Mouse (Mus musculus): ENCODE measurements around the gene Nfatc3. TPM values are rescaled to one million over a fixed set of nuclear protein-coding genes. Genes with fewer than 3 reads are reported as not detected.

The Nfatc3 gene
- polyA plus RNA-seq, 1 experiment from 2014 or later = 3.8 TPM

- H3K9me3 ChIP-seq (replicated peaks) = no peaks in the 10 kb centered on the region
- H3K4me1 ChIP-seq (replicated peaks) = peaks cover 43% of the 10 kb centered on the region
- ATAC-seq (ENCODE audit: low read depth) = no peak
- no peak overlapping the region for H3K4me3 ChIP-seq (replicated peaks)
- H3K27me3 ChIP-seq = 0 out of 2 replicates have a peak, but pooled peaks cover 3% of the 10 kb centered on the region
- peak overlapping the region; percentile 54 for H3K27ac ChIP-seq
- DNase-seq = no peak
- H3K9ac ChIP-seq = no peak overlapping the region
- WGBS (ENCODE audit: insufficient replicate concordance) = 79% methylated on average over 6 of the region's 6 CpGs
- peak overlapping the region; percentile 14; the same call in 1 of the 2 replicates for H3K4me2 ChIP-seq
- no peaks in the 10 kb centered on the region for H3K36me3 ChIP-seq
Observed at GRCm38 (mm10) chr8:106149025-106149424, 90.4 kb downstream of the Nfatc3 start.

GRCm38 (mm10) chr8:106149801-106150652 is 91.4 kb downstream of the Nfatc3 start, which contains the start of gene Pla2g15:
Gene Pla2g15, plus strand, starts transcription at chr8:106150399.
- H3K36me3 ChIP-seq = peaks cover 7% of the 10 kb centered on the region
- H3K4me2 ChIP-seq = peak within 1 kb of the TSS; percentile 87
- peak within 1 kb of the TSS; percentile 75 for H3K9ac ChIP-seq
- ATAC-seq (ENCODE audit: low read depth) (peak; percentile 96), DNase-seq (peak; percentile 93)
- under 1% methylated on average over 38 of the region's 38 CpGs for WGBS (ENCODE audit: insufficient replicate concordance)
- peak within 1 kb of the TSS; percentile 74 for H3K4me3 ChIP-seq (replicated peaks)
- 0 out of 2 replicates have a peak, but pooled peaks cover 3% of the 10 kb centered on the region for H3K27me3 ChIP-seq
- H3K9me3 ChIP-seq (replicated peaks) = no peaks in the 10 kb centered on the region
- peaks cover 43% of the 10 kb centered on the region for H3K4me1 ChIP-seq (replicated peaks)
- H3K27ac ChIP-seq = peak within 1 kb of the TSS; percentile 62

DNA sequence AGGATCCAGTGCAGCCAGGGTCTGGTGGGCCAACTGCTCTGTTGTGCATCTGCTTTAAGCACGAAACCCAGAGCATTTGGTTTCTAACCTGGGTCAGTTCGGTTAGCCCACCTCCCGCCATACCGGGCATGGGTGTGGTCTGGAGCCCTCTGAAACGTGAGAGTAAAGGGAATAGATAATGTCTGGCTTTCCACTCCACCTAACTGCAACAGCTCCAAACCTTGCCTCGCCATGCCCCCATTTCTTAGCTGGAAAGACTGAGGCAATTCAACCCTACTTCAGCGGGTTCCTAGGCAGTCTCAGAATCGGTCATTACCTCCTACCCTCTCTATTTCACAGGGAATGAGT is 92.0 kb downstream of the Nfatc3 start:
- H3K9ac ChIP-seq = peak overlapping the region; percentile 75
- H3K27ac ChIP-seq = peak overlapping the region; percentile 62
- peaks cover 43% of the 10 kb centered on the region for H3K4me1 ChIP-seq (replicated peaks)
- no peak for DNase-seq
- peaks cover 7% of the 10 kb centered on the region for H3K36me3 ChIP-seq
- 0 out of 2 replicates have a peak, but pooled peaks cover 3% of the 10 kb centered on the region for H3K27me3 ChIP-seq
- 9% methylated on average over 8 of the region's 8 CpGs for WGBS (ENCODE audit: insufficient replicate concordance)
- H3K4me2 ChIP-seq = peak overlapping the region; percentile 87
- peak overlapping the region; percentile 74 for H3K4me3 ChIP-seq (replicated peaks)
- ATAC-seq (ENCODE audit: low read depth) = peak; percentile 47
- no peaks in the 10 kb centered on the region for H3K9me3 ChIP-seq (replicated peaks)

DNA sequence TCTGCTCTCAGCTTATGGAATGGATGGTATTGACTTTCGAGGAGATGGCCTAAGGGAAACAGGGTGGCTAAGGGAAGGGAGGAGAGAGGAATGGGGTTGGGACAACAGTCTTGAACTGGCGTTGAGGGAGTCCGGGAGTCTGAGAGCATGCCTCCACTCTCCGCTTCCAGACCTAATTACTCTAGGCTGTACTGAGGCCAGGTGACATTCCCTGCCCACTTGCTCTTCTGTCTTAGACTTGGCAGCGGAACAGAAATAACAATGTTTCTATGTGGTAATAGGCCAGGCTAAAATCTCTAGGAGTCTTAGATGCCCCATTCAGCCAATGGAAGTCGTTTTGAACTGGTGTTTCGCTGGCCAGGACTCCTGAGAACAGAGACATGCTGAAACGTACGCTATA is 92.4 kb downstream of the Nfatc3 start:
- 63% methylated on average over 9 of the region's 9 CpGs for WGBS (ENCODE audit: insufficient replicate concordance)
- Histone ChIP-seq H3K36me3 (peaks cover 8% of the 10 kb centered on the region), H3K27me3 (0 out of 2 replicates have a peak, but pooled peaks cover 3% of the 10 kb centered on the region), H3K4me2 (peak overlapping the region; percentile 87), H3K9ac (peak overlapping the region; percentile 75), H3K4me1 (replicated peaks) (peaks cover 43% of the 10 kb centered on the region), H3K4me3 (replicated peaks) (peak overlapping the region; percentile 74), H3K27ac (no peak overlapping the region), H3K9me3 (replicated peaks) (no peaks in the 10 kb centered on the region)
- ATAC-seq (ENCODE audit: low read depth) (no peak), DNase-seq (no peak)

- DNase-seq = no peak
- H3K9me3 ChIP-seq (replicated peaks) = no peaks in the 10 kb centered on the region
- H3K4me2 ChIP-seq = peak overlapping the region; percentile 87; the same call in 1 of the 2 replicates
- H3K27ac ChIP-seq = 0 out of 2 replicates have a peak overlapping the region, but pooled peaks have one; percentile 6
- no peak for ATAC-seq (ENCODE audit: low read depth)
- no peaks in the 10 kb centered on the region for H3K27me3 ChIP-seq
- H3K36me3 ChIP-seq = peaks cover 10% of the 10 kb centered on the region
- no peak overlapping the region for H3K9ac ChIP-seq
- peaks cover 47% of the 10 kb centered on the region for H3K4me1 ChIP-seq (replicated peaks)
- no peak overlapping the region for H3K4me3 ChIP-seq (replicated peaks)
- 26% methylated on average over 4 of the region's 4 CpGs for WGBS (ENCODE audit: insufficient replicate concordance)
Observed at GRCm38 (mm10) chr8:106152876-106153275, 94.2 kb downstream of the Nfatc3 start.

DNA sequence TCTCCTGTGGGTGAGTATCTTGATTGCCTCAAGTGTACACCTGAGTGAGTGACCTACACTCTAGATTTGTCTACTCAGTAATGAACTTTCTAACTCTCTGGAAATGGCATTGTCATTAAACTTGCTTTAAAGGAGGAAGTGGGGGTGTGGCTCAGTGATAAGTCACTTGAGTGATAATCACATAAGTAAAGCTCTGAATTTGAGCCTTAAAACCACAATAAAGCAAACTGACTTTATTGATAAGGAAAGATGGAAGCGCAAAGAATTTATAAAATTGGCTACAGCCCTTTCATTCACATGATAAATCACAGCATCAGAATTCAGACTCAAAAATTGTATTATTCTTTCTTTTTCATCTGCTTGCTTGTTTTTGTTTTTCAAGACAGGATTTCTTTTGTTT is 98.8 kb downstream of the Nfatc3 start:
- ATAC-seq (ENCODE audit: low read depth) = no peak
- peaks cover 37% of the 10 kb centered on the region for H3K36me3 ChIP-seq
- 11% methylated on average over 1 of the region's 1 CpGs for WGBS (ENCODE audit: insufficient replicate concordance)

DNA sequence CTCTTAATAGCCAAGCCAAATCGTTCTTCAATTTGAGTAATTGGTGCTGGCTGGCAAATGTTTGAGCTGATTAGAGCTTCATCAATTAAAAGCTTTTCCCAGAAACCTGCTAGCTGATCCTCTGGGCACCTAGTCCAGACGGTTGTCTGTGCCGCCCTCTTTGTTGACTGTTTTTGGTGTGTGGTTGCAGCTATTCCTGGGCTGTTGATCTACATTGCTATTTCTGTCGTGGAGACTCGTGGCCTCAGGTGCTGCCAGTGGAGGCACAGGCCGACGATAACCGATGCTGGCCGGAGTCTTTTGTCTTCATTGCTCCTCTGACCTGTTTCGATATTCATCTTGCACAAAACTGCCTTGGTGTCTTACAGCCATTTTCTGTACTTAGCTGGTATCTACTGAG is 99.7 kb downstream of the Nfatc3 start:
- H3K9me3 ChIP-seq (replicated peaks) = no peaks in the 10 kb centered on the region
- peaks cover 47% of the 10 kb centered on the region for H3K36me3 ChIP-seq
- no peak overlapping the region for H3K9ac ChIP-seq
- H3K27ac ChIP-seq = no peak overlapping the region
- peaks cover 9% of the 10 kb centered on the region for H3K4me1 ChIP-seq (replicated peaks)
- DNase-seq (no peak), ATAC-seq (ENCODE audit: low read depth) (no peak)
- H3K4me3 ChIP-seq (replicated peaks) = no peak overlapping the region
- no peak overlapping the region for H3K4me2 ChIP-seq
- WGBS (ENCODE audit: insufficient replicate concordance) = 79% methylated on average over 10 of the region's 10 CpGs
- no peaks in the 10 kb centered on the region for H3K27me3 ChIP-seq

More for the DNA sequence above, 98.8 kb downstream of the Nfatc3 start:
- H3K27ac ChIP-seq = no peak overlapping the region; the same call in 1 of the 2 replicates
- no peaks in the 10 kb centered on the region for H3K9me3 ChIP-seq (replicated peaks)
- H3K27me3 ChIP-seq = no peaks in the 10 kb centered on the region
- DNase-seq = no peak
- H3K4me2 ChIP-seq = no peak overlapping the region
- peaks cover 18% of the 10 kb centered on the region for H3K4me1 ChIP-seq (replicated peaks)
- H3K9ac ChIP-seq = no peak overlapping the region
- H3K4me3 ChIP-seq (replicated peaks) = no peak overlapping the region

DNA sequence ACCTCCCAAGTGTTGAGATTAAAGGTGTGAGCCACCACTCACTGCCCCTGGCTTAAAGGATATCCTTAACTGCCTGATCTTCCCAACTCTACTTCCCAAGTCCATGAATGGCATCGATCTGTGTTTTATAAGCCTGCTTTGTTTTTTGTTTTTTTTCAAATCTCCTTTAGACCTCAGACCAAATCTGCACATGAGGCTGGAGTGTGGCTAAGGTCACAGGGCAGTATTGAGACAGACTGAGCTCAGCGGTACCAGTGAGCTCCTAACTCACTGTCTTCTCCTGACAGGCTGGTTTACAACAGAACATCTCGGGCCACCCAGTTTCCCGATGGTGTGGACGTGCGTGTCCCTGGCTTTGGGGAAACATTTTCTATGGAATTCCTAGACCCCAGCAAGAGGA is 101.2 kb downstream of the Nfatc3 start:
- Histone ChIP-seq H3K4me2 (no peak overlapping the region), H3K36me3 (peaks cover 50% of the 10 kb centered on the region), H3K27me3 (no peaks in the 10 kb centered on the region), H3K9ac (no peak overlapping the region), H3K4me3 (replicated peaks) (no peak overlapping the region), H3K9me3 (replicated peaks) (no peaks in the 10 kb centered on the region), H3K4me1 (replicated peaks) (peaks cover 4% of the 10 kb centered on the region), H3K27ac (no peak overlapping the region)
- DNase-seq (no peak), ATAC-seq (ENCODE audit: low read depth) (no peak)
- WGBS (ENCODE audit: insufficient replicate concordance) = 83% methylated on average over 6 of the region's 6 CpGs

- H3K27me3 ChIP-seq = 0 out of 2 replicates have a peak, but pooled peaks cover 10% of the 10 kb centered on the region
- no peak for ATAC-seq (ENCODE audit: low read depth)
- no peak for DNase-seq
- H3K27ac ChIP-seq = no peak overlapping the region
- no peak overlapping the region for H3K4me2 ChIP-seq
- no peak overlapping the region for H3K4me3 ChIP-seq (replicated peaks)
- no peaks in the 10 kb centered on the region for H3K9me3 ChIP-seq (replicated peaks)
- no peak overlapping the region for H3K9ac ChIP-seq
- peaks cover 44% of the 10 kb centered on the region for H3K36me3 ChIP-seq
- H3K4me1 ChIP-seq (replicated peaks) = peaks cover 7% of the 10 kb centered on the region
- WGBS (ENCODE audit: insufficient replicate concordance) = 80% methylated on average over 9 of the region's 9 CpGs
Observed at GRCm38 (mm10) chr8:106163251-106163650, 104.6 kb downstream of the Nfatc3 start.

DNA sequence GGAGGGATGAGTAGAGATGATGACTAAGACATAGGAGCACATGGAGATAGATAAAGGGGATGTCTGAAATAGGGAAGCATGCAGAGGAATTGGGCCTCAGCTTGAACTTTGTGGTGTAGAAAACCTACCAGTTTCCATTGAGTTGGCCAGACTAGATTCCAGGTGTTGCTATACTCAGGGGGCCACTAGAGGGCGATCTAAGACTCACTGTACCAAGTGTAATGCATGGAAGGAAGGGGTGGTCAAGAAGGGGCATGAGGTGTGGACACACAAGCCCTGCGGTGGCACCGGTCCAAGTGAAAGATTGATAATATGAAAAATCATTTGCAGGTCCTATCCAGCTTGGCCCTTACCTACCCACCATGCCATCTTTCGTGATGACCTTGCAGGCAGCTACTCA is 106.8 kb downstream of the Nfatc3 start:
- Histone ChIP-seq H3K4me1 (replicated peaks) (peaks cover 27% of the 10 kb centered on the region), H3K9ac (no peak overlapping the region), H3K27ac (no peak overlapping the region), H3K36me3 (peaks cover 33% of the 10 kb centered on the region), H3K4me3 (replicated peaks) (no peak overlapping the region), H3K27me3 (0 out of 2 replicates have a peak, but pooled peaks cover 10% of the 10 kb centered on the region), H3K4me2 (no peak overlapping the region), H3K9me3 (replicated peaks) (no peaks in the 10 kb centered on the region)
- WGBS (ENCODE audit: insufficient replicate concordance) = 36% methylated on average over 4 of the region's 4 CpGs
- DNase-seq = peak; percentile 61
- ATAC-seq (ENCODE audit: low read depth) = no peak

GRCm38 (mm10) chr8:106168356-106169016 is 109.8 kb downstream of the Nfatc3 start, which contains the start of gene Slc7a6:
Gene Slc7a6, plus strand, starts transcription at chr8:106168857.
- WGBS (ENCODE audit: insufficient replicate concordance) = under 1% methylated on average over 56 of the region's 59 CpGs

More at GRCm38 (mm10) chr8:106168356-106169016, 109.8 kb downstream of the Nfatc3 start, which contains the start of gene Slc7a6:
- Histone ChIP-seq H3K27me3 (0 out of 2 replicates have a peak, but pooled peaks cover 10% of the 10 kb centered on the region), H3K36me3 (peaks cover 7% of the 10 kb centered on the region), H3K27ac (peak within 1 kb of the TSS; percentile 77), H3K4me1 (replicated peaks) (peaks cover 27% of the 10 kb centered on the region), H3K4me2 (peak within 1 kb of the TSS; percentile 100), H3K4me3 (replicated peaks) (peak within 1 kb of the TSS; percentile 79), H3K9me3 (replicated peaks) (no peaks in the 10 kb centered on the region), H3K9ac (peak within 1 kb of the TSS; percentile 80)
- peak; percentile 79 for DNase-seq
- peak; percentile 92 for ATAC-seq (ENCODE audit: low read depth)
